Mouse (Mus musculus) layer of hippocampus, adult 18-20 months (tissue): ENCODE measurements at regions not wholly inside any gene's neighbourhood (a gene's known extent, or its start where the extent isn't known, plus 50 kb on each side); places are given as distances from the start of the nearest gene placed in this dataset.

Experiments
- DNase-seq, 2 experiments: peaks; one replicate each; pipeline ENCODE4 v3.0.0; 2022; ENCODE audit warnings: low spot score in 2 of 2

DNA sequence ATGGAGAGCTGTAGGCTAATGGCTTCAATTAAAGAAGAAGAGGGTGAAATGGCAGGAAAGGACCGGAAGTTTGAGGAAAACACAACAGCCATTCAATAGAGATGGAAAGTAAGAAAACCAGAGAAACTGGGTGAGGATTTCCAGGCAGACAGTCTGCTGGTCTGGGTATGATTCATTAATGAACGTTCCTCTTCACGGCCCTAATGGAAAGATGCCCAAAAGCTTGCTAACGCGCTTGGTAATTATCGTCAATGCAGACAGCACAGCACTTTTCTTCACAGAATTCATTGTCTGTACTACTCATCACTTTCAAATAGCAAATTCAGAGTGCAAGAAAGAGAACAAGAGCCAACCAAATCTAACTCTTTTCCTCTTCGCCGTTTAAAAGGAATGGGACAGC lies 60.3 kb downstream of the Ing2 start:
- DNase-seq, result peak; percentile 19 to 48

DNA sequence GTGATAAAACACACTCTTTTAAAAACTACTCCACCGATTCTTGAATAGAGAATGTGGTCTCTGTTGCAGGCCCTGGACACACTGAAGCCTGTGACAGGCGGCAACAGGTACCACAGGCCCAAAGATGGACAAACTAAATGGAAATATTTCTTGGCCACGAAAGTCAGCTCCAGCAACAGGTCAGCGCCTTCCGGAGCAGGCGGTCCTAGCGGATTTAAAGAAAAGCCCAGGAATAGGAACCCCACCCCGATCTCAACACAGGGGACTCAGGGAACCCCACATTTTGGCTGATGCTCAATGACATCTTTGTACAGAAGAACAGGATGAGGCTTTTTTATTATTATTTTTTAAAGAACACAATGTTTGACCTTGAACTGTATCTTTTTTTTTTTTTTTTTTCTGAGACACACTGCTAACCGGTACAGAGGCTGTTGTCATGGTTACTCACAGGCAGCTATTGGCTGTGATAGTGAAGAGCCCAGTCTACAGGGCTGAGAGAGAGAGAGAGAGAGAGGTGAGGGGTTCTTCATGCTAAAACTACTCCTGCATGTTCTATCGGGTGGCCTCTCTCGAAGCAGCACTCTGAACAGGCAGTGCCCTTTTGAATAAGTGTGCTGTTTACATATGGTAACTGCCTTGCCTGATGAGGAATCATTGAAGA lies 63.5 kb downstream of the Ing2 start:
- DNase-seq, result no peak

DNA sequence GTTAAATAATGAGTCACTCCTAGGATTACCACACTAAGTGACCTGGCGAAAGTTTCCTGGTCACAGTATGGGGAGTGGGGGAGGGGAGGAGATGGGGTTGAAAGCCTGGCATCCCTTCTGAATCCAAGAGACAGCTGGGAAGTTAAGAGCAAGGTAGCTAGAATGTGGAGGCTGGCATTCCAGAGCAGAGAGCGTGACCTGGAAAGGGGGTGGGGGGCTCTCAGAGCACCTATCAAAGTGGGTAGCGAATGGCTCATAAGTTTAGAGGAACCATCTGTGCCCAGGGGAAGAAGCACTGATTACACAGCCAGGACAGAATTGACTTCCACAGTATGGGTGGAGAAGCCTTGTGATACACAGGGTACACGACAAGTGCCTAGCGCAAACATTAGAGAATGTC lies 65.4 kb downstream of the Ing2 start:
- DNase-seq, result no peak

DNA sequence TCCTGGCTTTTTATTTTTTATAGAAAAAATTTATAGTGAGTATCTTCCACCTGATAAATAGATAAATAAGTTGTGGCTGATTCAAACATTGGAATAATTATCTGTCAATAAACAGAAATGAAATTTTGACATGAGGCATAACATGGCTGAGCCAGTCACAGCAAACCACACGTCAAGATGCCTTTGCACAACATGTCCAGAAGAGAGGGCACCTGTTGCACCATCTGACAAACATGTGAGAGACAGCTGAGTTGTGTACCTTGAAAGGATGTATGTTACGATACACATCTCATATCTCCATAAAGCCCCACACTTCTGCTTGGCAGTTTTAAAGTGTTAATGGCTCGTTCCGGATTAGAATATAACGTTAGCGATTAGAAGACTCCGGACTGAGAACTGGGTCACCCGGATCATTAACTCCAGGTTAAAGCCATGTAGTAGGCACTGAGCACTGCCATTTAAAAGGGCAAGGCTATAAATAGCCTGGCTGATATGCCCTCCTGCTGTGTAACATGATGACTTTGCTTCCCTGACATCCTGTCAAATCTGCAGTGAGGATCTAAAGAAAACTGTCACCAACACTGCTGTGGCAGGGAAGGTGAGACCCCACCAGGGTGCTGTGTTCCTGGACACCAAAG lies 70.9 kb downstream of the Rwdd4a start:
- DNase-seq, result no peak
